Mouse (Mus musculus) E14TG2a.4 (cell line): ENCODE measurements around the gene Scd2.

Source experiments
- H3K27me3 ChIP-seq: 2 replicates; pipeline ENCODE4 v1.6.1; 2014; ENCODE audit warnings: low read length, control low read depth; ENCODE audit not compliant: insufficient read depth
- H3K36me3 ChIP-seq: 2 replicates; pipeline ENCODE4 v1.6.1; 2014; ENCODE audit warnings: low read length, control low read depth; ENCODE audit not compliant: insufficient read depth
- H3K4me1 ChIP-seq: replicated peaks from 2 replicates; pipeline ENCODE4 v1.6.1; 2014; ENCODE audit warnings: low read depth, low read length, control low read depth
- H3K4me3 ChIP-seq: replicated peaks from 2 replicates; pipeline ENCODE4 v1.5.1; 2014; ENCODE audit warnings: mild to moderate bottlenecking, low read length
- H3K9me3 ChIP-seq: 2 replicates; pipeline ENCODE4 v1.6.1; 2014; ENCODE audit warnings: low read length, control low read depth
- CTCF ChIP-seq: conservative IDR thresholded peaks from 2 replicates; pipeline ENCODE4 v1.5.1; 2014; ENCODE audit warnings: low read length
- NANOG ChIP-seq: IDR thresholded peaks from 2 replicates; pipeline ENCODE4 v1.6.1; 2014; ENCODE audit warnings: borderline replicate concordance, low read length, mixed read lengths
- POU5F1 ChIP-seq: IDR thresholded peaks from 2 replicates; pipeline ENCODE4 v1.6.1; 2014; ENCODE audit warnings: low read length, borderline replicate concordance

Scd2 gene

GRCm38 (mm10) chr19:44265911-44266337 lies 27.6 kb upstream of the Scd2 start:
- Histone ChIP-seq H3K27me3 (no peaks in the 10 kb centered on the region), H3K36me3 (no peaks in the 10 kb centered on the region), H3K4me1 (peaks cover 79% of the 10 kb centered on the region), H3K9me3 (no peaks in the 10 kb centered on the region), H3K4me3 (peak overlapping the region; percentile 78)
- no peak for TF ChIP-seq CTCF
- TF ChIP-seq NANOG: peak; percentile 79; the same call in 1 of the 2 replicates
- TF ChIP-seq POU5F1: peak; percentile 75; the same call in 1 of the 2 replicates

GRCm38 (mm10) chr19:44266458-44266823 lies 27.0 kb upstream of the Scd2 start:
- H3K36me3 ChIP-seq: no peaks in the 10 kb centered on the region
- no peaks in the 10 kb centered on the region for H3K27me3 ChIP-seq
- TF ChIP-seq POU5F1 (no peak), CTCF (no peak), NANOG (no peak)
- peaks cover 77% of the 10 kb centered on the region for H3K4me1 ChIP-seq
- no peaks in the 10 kb centered on the region for H3K9me3 ChIP-seq
- H3K4me3 ChIP-seq: peak overlapping the region; percentile 78

- Histone ChIP-seq H3K4me1 (peaks cover 75% of the 10 kb centered on the region), H3K4me3 (peak overlapping the region; percentile 78), H3K27me3 (no peaks in the 10 kb centered on the region), H3K36me3 (no peaks in the 10 kb centered on the region), H3K9me3 (no peaks in the 10 kb centered on the region)
- TF ChIP-seq NANOG (no peak), POU5F1 (no peak), CTCF (no peak)
Measured at GRCm38 (mm10) chr19:44266824-44267498, 26.5 kb upstream of the Scd2 start.

- peaks cover 69% of the 10 kb centered on the region for H3K4me1 ChIP-seq
- TF ChIP-seq CTCF (no peak), NANOG (no peak), POU5F1 (no peak)
- H3K9me3 ChIP-seq: no peaks in the 10 kb centered on the region
- H3K27me3 ChIP-seq: no peaks in the 10 kb centered on the region
- peak overlapping the region; percentile 78 for H3K4me3 ChIP-seq
- no peaks in the 10 kb centered on the region for H3K36me3 ChIP-seq
Measured at GRCm38 (mm10) chr19:44267499-44268002, 25.9 kb upstream of the Scd2 start.

- no peaks in the 10 kb centered on the region for H3K36me3 ChIP-seq
- H3K9me3 ChIP-seq: no peaks in the 10 kb centered on the region
- TF ChIP-seq NANOG (no peak), CTCF (no peak), POU5F1 (no peak)
- peaks cover 3% of the 10 kb centered on the region; the same call in 1 of the 2 replicates for H3K27me3 ChIP-seq
- H3K4me3 ChIP-seq: no peak overlapping the region
- peaks cover 59% of the 10 kb centered on the region for H3K4me1 ChIP-seq
Measured at GRCm38 (mm10) chr19:44273711-44274110, 19.8 kb upstream of the Scd2 start.

GRCm38 (mm10) chr19:44274452-44274851 lies 19.0 kb upstream of the Scd2 start:
- no peaks in the 10 kb centered on the region for H3K9me3 ChIP-seq
- no peak for TF ChIP-seq CTCF
- no peak for TF ChIP-seq NANOG
- TF ChIP-seq POU5F1: no peak
- peaks cover 66% of the 10 kb centered on the region for H3K4me1 ChIP-seq
- H3K27me3 ChIP-seq: peaks cover 3% of the 10 kb centered on the region; the same call in 1 of the 2 replicates
- H3K36me3 ChIP-seq: no peaks in the 10 kb centered on the region
- H3K4me3 ChIP-seq: no peak overlapping the region

- H3K4me1 ChIP-seq: peaks cover 71% of the 10 kb centered on the region
- TF ChIP-seq CTCF (no peak), NANOG (no peak), POU5F1 (no peak)
- H3K9me3 ChIP-seq: no peaks in the 10 kb centered on the region
- no peaks in the 10 kb centered on the region for H3K36me3 ChIP-seq
- H3K27me3 ChIP-seq: peaks cover 3% of the 10 kb centered on the region; the same call in 1 of the 2 replicates
- H3K4me3 ChIP-seq: no peak overlapping the region
Measured at GRCm38 (mm10) chr19:44275418-44275817, 18.1 kb upstream of the Scd2 start.

GRCm38 (mm10) chr19:44276861-44277260 lies 16.6 kb upstream of the Scd2 start:
- Histone ChIP-seq H3K36me3 (no peaks in the 10 kb centered on the region), H3K4me1 (peaks cover 74% of the 10 kb centered on the region), H3K4me3 (no peak overlapping the region), H3K27me3 (peaks cover 3% of the 10 kb centered on the region; the same call in 1 of the 2 replicates), H3K9me3 (no peaks in the 10 kb centered on the region)
- no peak for TF ChIP-seq CTCF
- no peak for TF ChIP-seq POU5F1
- TF ChIP-seq NANOG: no peak
